Mouse (Mus musculus) kidney, adult 2 months (tissue): ENCODE measurements around the gene Hist1h4h. TPM values are rescaled to one million over a fixed set of nuclear protein-coding genes. Genes with fewer than 3 reads are reported as not detected.

Source experiments
- DNase-seq: peaks from one replicate; pipeline ENCODE4 v3.0.0; 2021
- H3K27ac ChIP-seq: fragments of 200-500 bp; 2 replicates; pipeline ENCODE4 v1.5.1; 2012; ENCODE audit warnings: low read depth, low read length, control low read depth, inconsistent platforms; ENCODE audit not compliant: insufficient read depth
- H3K27me3 ChIP-seq: fragments of 200-500 bp; replicated peaks from 2 replicates; pipeline ENCODE4 v1.6.1; 2012; ENCODE audit warnings: mild to moderate bottlenecking, moderate library complexity, low read length, inconsistent platforms; ENCODE audit not compliant: control insufficient read depth, insufficient read depth
- H3K36me3 ChIP-seq: fragments of 200-500 bp; 2 replicates; pipeline ENCODE4 v1.6.1; 2012; ENCODE audit warnings: mild to moderate bottlenecking, moderate library complexity, low read length, inconsistent platforms; ENCODE audit not compliant: control insufficient read depth, insufficient read depth
- H3K4me1 ChIP-seq: fragments of 200-500 bp; 2 replicates; pipeline ENCODE4 v1.6.1; 2011; ENCODE audit warnings: low read length; ENCODE audit not compliant: control insufficient read depth, insufficient read depth
- H3K4me3 ChIP-seq: fragments of 200-500 bp; 2 replicates; pipeline ENCODE4 v1.5.1; 2011; ENCODE audit warnings: mild to moderate bottlenecking, low read depth, low read length, control low read depth; ENCODE audit not compliant: insufficient read depth
- CTCF ChIP-seq: fragments of 200-500 bp; conservative IDR thresholded peaks from 2 replicates; pipeline ENCODE4 v1.5.1; 2011; ENCODE audit warnings: low read depth, mild to moderate bottlenecking, control low read depth, low read length, moderate library complexity, mixed read lengths; ENCODE audit not compliant: insufficient read depth, insufficient read length
- POLR2A ChIP-seq: fragments of 200-500 bp; IDR thresholded peaks from one replicate; pipeline ENCODE4 v1.6.1; 2011; ENCODE audit warnings: low read depth, low read length, control low read depth
- WGBS: fragments of 180-500 bp; shearing (Covaris S2); methylation state at CpG from one replicate; pipeline ENCODE4 v1.1.7; 2018; 5-methylcytosine and 5-hydroxymethylcytosine counted together
- polyA plus RNA-seq: library from polyadenylated mRNA; depleted of rRNA; stranded (reverse); fragments of >200 nt; gene quantifications from 2 replicates; pipeline ENCODE4 v1.2.3, GENCODE M21; 2012; rRNA removed

The Hist1h4h gene
- polyA plus RNA-seq = 44.7 and 57.5 TPM in 2 replicates

GRCm38 (mm10) chr13:23530901-23531875, at the start of gene Hist1h4h:
Gene Hist1h4h (plus strand): TSS chr13:23531050.
- under 1% methylated on average over 64 of the region's 70 CpGs for WGBS
- DNase-seq = peak; percentile 99

GRCm38 (mm10) chr13:23483153-23483552, 47.7 kb upstream of the Hist1h4h start:
- H3K27me3 ChIP-seq = no peaks in the 10 kb centered on the region
- H3K36me3 ChIP-seq = no peaks in the 10 kb centered on the region
- no peak overlapping the region for H3K27ac ChIP-seq
- DNase-seq = no peak
- H3K4me3 ChIP-seq = no peak overlapping the region
- TF ChIP-seq POLR2A = no peak
- TF ChIP-seq CTCF = no peak
- 86% methylated on average over 2 of the region's 2 CpGs for WGBS
- peaks cover 2% of the 10 kb centered on the region for H3K4me1 ChIP-seq

More at GRCm38 (mm10) chr13:23530901-23531875, at the start of gene Hist1h4h:
- peaks cover 11% of the 10 kb centered on the region; the same call in 1 of the 2 replicates for H3K4me1 ChIP-seq
- H3K27me3 ChIP-seq = no peaks in the 10 kb centered on the region
- peak within 1 kb of the TSS; percentile 94 for H3K27ac ChIP-seq
- H3K4me3 ChIP-seq = peak within 1 kb of the TSS; percentile 59
- peak; percentile 98 for TF ChIP-seq POLR2A
- TF ChIP-seq CTCF = no peak
- no peaks in the 10 kb centered on the region for H3K36me3 ChIP-seq

- WGBS = 40% methylated on average over 5 of the region's 5 CpGs
Measured at GRCm38 (mm10) chr13:23485271-23485670, 45.6 kb upstream of the Hist1h4h start.

GRCm38 (mm10) chr13:23488400-23489322, 42.2 kb upstream of the Hist1h4h start, which contains the start of gene Btn2a2:
Gene Btn2a2 (minus strand): TSS chr13:23488857.
- no peaks in the 10 kb centered on the region for H3K27me3 ChIP-seq
- H3K36me3 ChIP-seq = no peaks in the 10 kb centered on the region
- H3K4me1 ChIP-seq = peaks cover 6% of the 10 kb centered on the region
- H3K4me3 ChIP-seq = no peak within 1 kb of the TSS
- DNase-seq = peak; percentile 65
- TF ChIP-seq CTCF (no peak), POLR2A (no peak)
- H3K27ac ChIP-seq = no peak within 1 kb of the TSS
- WGBS = 12% methylated on average over 14 of the region's 14 CpGs

More at GRCm38 (mm10) chr13:23485271-23485670, 45.6 kb upstream of the Hist1h4h start:
- TF ChIP-seq CTCF (no peak), POLR2A (no peak)
- Histone ChIP-seq H3K4me1 (peaks cover 6% of the 10 kb centered on the region), H3K27me3 (no peaks in the 10 kb centered on the region), H3K27ac (no peak overlapping the region), H3K4me3 (no peak overlapping the region), H3K36me3 (no peaks in the 10 kb centered on the region)
- no peak for DNase-seq

- no peak overlapping the region for H3K4me3 ChIP-seq
- 88% methylated on average over 1 of the region's 1 CpGs for WGBS
- H3K27me3 ChIP-seq = no peaks in the 10 kb centered on the region
- H3K27ac ChIP-seq = no peak overlapping the region
- no peak for DNase-seq
- TF ChIP-seq CTCF (no peak), POLR2A (no peak)
- H3K4me1 ChIP-seq = peaks cover 6% of the 10 kb centered on the region
- no peaks in the 10 kb centered on the region for H3K36me3 ChIP-seq
Measured at GRCm38 (mm10) chr13:23490863-23491262, 40.0 kb upstream of the Hist1h4h start.

GRCm38 (mm10) chr13:23491263-23491662, 39.6 kb upstream of the Hist1h4h start:
- H3K27me3 ChIP-seq = no peaks in the 10 kb centered on the region
- H3K36me3 ChIP-seq = no peaks in the 10 kb centered on the region
- H3K4me1 ChIP-seq = peaks cover 6% of the 10 kb centered on the region
- 33% methylated on average over 1 of the region's 1 CpGs for WGBS
- H3K27ac ChIP-seq = no peak overlapping the region
- no peak overlapping the region for H3K4me3 ChIP-seq
- no peak for DNase-seq
- no peak for TF ChIP-seq CTCF
- no peak for TF ChIP-seq POLR2A
